ENCODE assay signal across 8 mouse cellular contexts in genomic region chr4:140821988-140822387, GRCm38 (mm10). TPM values are rescaled to one million over a fixed set of nuclear protein-coding genes. Genes with fewer than 3 reads are reported as not detected.
A peak's percentile ranks its signal among the peaks of the same experiment; 100 is the strongest.
DNase-seq lines count a peak whose midpoint lies in the region; ATAC-seq lines count a peak whose summit lies in the region.

No protein-coding gene starts in this region.

- H3K9me3 ChIP-seq in embryonic facial prominence, embryonic 10.5 days: peaks cover 29% of the 10 kb centered on the region

- H3K4me1 ChIP-seq in embryonic facial prominence, embryonic 10.5 days: peaks cover 2% of the 10 kb centered on the region; the same call in 1 of the 2 replicates

- no peak for ATAC-seq in cerebellum, adult (ENCODE audit: insufficient number of reproducible peaks, low FRiP score, low TSS enrichment)

- peak; percentile 46 to 55 for DNase-seq in cerebellum, adult 18-20 months
- peak; percentile 29 for DNase-seq in ovary, postnatal 36 days (ENCODE audit: low spot score)
- no peak for DNase-seq in ovary, postnatal 10 days (ENCODE audit: low spot score)
- DNase-seq in embryonic facial prominence, embryonic 10.5 days (ENCODE audit: low spot score): peak; percentile 48
- DNase-seq in layer of hippocampus, adult 9-11 months: peak; percentile 51
- peak; percentile 73 for DNase-seq in lung, postnatal 36 days
- peak; percentile 65 to 86 for DNase-seq in spleen, postnatal 4 days (ENCODE audit: low spot score in 2 of 2)

- WGBS in embryonic facial prominence, embryonic 10.5 days: 69% methylated on average over 5 of the region's 5 CpGs

- no peaks in the 10 kb centered on the region for H3K36me3 ChIP-seq in embryonic facial prominence, embryonic 10.5 days (replicated peaks)

- H3K27ac ChIP-seq in embryonic facial prominence, embryonic 10.5 days (replicated peaks): no peak overlapping the region

- H3K4me3 ChIP-seq in embryonic facial prominence, embryonic 10.5 days: no peak overlapping the region

- peaks cover 7% of the 10 kb centered on the region for H3K27me3 ChIP-seq in embryonic facial prominence, embryonic 10.5 days (replicated peaks; ENCODE audit: low read depth, poor library complexity, severe bottlenecking)

RNA-seq across cellular contexts. Expression of gene Padi3, which starts 11.5 kb away (rescaled TPM):
- polyA plus RNA-seq in embryonic facial prominence, embryonic 10.5 days (2016; fragmentation: Nextera tagmentation; extraction: Ambion mirVana): 0.28 and 0.60 TPM in 2 replicates

RNA-seq across cellular contexts. Expression of gene Padi1, which starts 23.6 kb away (rescaled TPM):
- polyA plus RNA-seq in embryonic facial prominence, embryonic 10.5 days (2016; fragmentation: Nextera tagmentation; extraction: Ambion mirVana): 0.10 and 0.22 TPM in 2 replicates

RNA-seq across cellular contexts. Expression of gene Padi4, which starts 48.0 kb away (rescaled TPM):
- 0.30 and 0.49 TPM in 2 replicates for polyA plus RNA-seq in embryonic facial prominence, embryonic 10.5 days (2016; fragmentation: Nextera tagmentation; extraction: Ambion mirVana)
